Mouse (Mus musculus) forebrain, postnatal 0 days (tissue): Measurements from ENCODE around the gene Lrrc26. TPM values are rescaled to one million over a fixed set of nuclear protein-coding genes. Genes with fewer than 3 reads are reported as not detected.

Experiments
- ATAC-seq: fragments of 200-750 bp; cut with Nextera tagmentation; 2 replicates; pipeline ENCODE4 v1.8.0; 2017; ENCODE audit warnings: mild to moderate bottlenecking, moderate library complexity
- DNase-seq: peaks from one replicate; pipeline ENCODE4 v3.0.0-alpha.2; 2015
- H3K27ac ChIP-seq: fragments of 300-500 bp; sonication (generic); 2 replicates; pipeline ENCODE4 v1.5.1; 2014; ENCODE audit warnings: low read depth, mild to moderate bottlenecking, antibody characterized with exemption, low read length, moderate library complexity, mixed read lengths
- H3K27me3 ChIP-seq: fragments of 300-500 bp; sonication (generic); 2 replicates; pipeline ENCODE4 v1.6.1; 2014; ENCODE audit warnings: mild to moderate bottlenecking, low read length, mixed read lengths; ENCODE audit not compliant: insufficient read depth
- H3K36me3 ChIP-seq: fragments of 300-500 bp; sonication (generic); 2 replicates; pipeline ENCODE4 v1.6.1; 2014; ENCODE audit warnings: mild to moderate bottlenecking, moderate library complexity; ENCODE audit not compliant: insufficient read depth
- H3K4me1 ChIP-seq: fragments of 300-500 bp; sonication (generic); 2 replicates; pipeline ENCODE4 v1.6.1; 2014; ENCODE audit warnings: antibody characterized with exemption; ENCODE audit not compliant: insufficient read depth
- H3K4me2 ChIP-seq: fragments of 300-500 bp; sonication (generic); 2 replicates; pipeline ENCODE4 v1.6.1; 2014; ENCODE audit warnings: low read depth, mild to moderate bottlenecking, moderate library complexity
- H3K4me3 ChIP-seq: fragments of 300-500 bp; sonication (generic); 2 replicates; pipeline ENCODE4 v1.5.1; 2014; ENCODE audit warnings: low read depth, low read length, mixed read lengths
- H3K9ac ChIP-seq: fragments of 300-500 bp; sonication (generic); 2 replicates; pipeline ENCODE4 v1.6.1; 2014; ENCODE audit warnings: mild to moderate bottlenecking
- H3K9me3 ChIP-seq: fragments of 300-500 bp; sonication (generic); 2 replicates; pipeline ENCODE4 v1.6.1; 2016; ENCODE audit warnings: low read length
- CTCF ChIP-seq: sonication (generic); IDR thresholded peaks from 2 replicates; pipeline ENCODE4 v1.5.1; 2016; ENCODE audit warnings: antibody characterized with exemption, control low read depth, low read depth
- WGBS: fragments of 180-500 bp; shearing (Covaris S2); extraction: QIAGEN DNeasy Blood & Tissue Kit; methylation state at CpG from one replicate; pipeline ENCODE4 v1.1.7; 2014; 5-methylcytosine and 5-hydroxymethylcytosine counted together
- polyA plus RNA-seq: library from polyadenylated mRNA; unstranded; fragments of >200 nt; fragmentation: Nextera tagmentation; extraction: Ambion mirVana; gene quantifications from 2 replicates; pipeline ENCODE4 v1.2.1, GENCODE M21; 2015
- total RNA-seq: library from RNA; depleted of rRNA; stranded (reverse); fragments of >200 nt; gene quantifications from 2 replicates; pipeline ENCODE4 v1.2.3, GENCODE M21; 2014

The Lrrc26 gene
- total and polyA plus RNA-seq, 2 experiments from 2014 or later: not detected

DNA sequence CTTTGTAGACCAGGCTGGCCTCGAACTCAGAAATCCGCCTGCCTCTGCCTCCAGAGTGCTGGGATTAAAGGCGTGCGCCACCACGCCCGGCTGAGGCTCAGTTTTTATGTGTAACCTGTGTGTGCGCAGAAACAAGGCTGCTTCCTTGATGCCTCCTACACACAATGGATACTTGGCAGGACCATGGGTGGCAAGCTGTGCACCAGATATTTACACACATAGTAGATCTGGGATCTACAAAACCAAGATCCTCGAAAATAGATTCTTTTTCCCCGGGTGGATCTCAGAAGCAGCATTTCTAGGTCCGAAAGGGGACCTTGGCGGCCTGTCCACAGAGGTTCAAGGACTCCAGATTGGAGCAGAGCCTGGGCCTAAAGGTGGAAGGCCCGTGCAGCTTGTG is 27.8 kb upstream of the Lrrc26 start:
- DNase-seq: no peak
- WGBS: 48% methylated on average over 12 of the region's 12 CpGs
- Histone ChIP-seq H3K27me3 (no peaks in the 10 kb centered on the region), H3K4me3 (peak overlapping the region; percentile 76), H3K27ac (peak overlapping the region; percentile 41), H3K4me2 (peak overlapping the region; percentile 91), H3K4me1 (peaks cover 33% of the 10 kb centered on the region), H3K9me3 (no peaks in the 10 kb centered on the region), H3K9ac (peak overlapping the region; percentile 66), H3K36me3 (no peaks in the 10 kb centered on the region)
- TF ChIP-seq CTCF: no peak
- peak; percentile 1; the same call in 1 of the 2 replicates for ATAC-seq

DNA sequence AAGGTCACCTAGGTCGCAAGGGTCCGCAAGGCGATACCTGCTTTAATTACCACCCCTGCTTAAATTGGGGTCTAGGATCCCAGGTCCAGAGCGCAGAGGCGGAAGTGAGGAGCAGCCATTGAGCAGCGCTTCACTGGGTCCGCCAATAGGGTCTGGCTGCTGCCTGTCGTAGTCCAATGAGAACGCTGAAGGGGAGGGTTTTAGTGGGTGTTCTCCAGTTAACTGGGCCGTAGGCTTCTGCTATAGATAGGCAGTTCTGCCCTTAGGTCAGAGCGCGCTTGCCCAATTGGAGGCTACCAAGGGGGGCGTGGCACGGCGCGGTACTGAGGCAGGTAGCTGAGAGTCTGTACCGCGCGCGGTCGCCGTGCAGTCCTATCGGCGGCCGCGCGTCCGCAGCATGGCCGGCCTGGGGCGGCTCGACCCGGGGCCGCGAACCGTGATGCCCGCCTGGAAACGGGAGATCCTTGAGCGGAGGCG is 27.4 kb upstream of the Lrrc26 start, which contains the start of gene Tprn:
Gene Tprn, plus strand, starts transcription at position 328 of the 477 bp plus-strand sequence.
- Histone ChIP-seq H3K27ac (peak within 1 kb of the TSS; percentile 54), H3K9ac (peak within 1 kb of the TSS; percentile 66), H3K4me2 (peak within 1 kb of the TSS; percentile 91), H3K4me1 (peaks cover 33% of the 10 kb centered on the region), H3K36me3 (no peaks in the 10 kb centered on the region), H3K4me3 (peak within 1 kb of the TSS; percentile 76), H3K27me3 (no peaks in the 10 kb centered on the region), H3K9me3 (no peaks in the 10 kb centered on the region)
- no peak; the same call in 1 of the 2 replicates for TF ChIP-seq CTCF
- peak; percentile 99 for ATAC-seq
- under 1% methylated on average over 37 of the region's 39 CpGs for WGBS
- peak; percentile 95 for DNase-seq

DNA sequence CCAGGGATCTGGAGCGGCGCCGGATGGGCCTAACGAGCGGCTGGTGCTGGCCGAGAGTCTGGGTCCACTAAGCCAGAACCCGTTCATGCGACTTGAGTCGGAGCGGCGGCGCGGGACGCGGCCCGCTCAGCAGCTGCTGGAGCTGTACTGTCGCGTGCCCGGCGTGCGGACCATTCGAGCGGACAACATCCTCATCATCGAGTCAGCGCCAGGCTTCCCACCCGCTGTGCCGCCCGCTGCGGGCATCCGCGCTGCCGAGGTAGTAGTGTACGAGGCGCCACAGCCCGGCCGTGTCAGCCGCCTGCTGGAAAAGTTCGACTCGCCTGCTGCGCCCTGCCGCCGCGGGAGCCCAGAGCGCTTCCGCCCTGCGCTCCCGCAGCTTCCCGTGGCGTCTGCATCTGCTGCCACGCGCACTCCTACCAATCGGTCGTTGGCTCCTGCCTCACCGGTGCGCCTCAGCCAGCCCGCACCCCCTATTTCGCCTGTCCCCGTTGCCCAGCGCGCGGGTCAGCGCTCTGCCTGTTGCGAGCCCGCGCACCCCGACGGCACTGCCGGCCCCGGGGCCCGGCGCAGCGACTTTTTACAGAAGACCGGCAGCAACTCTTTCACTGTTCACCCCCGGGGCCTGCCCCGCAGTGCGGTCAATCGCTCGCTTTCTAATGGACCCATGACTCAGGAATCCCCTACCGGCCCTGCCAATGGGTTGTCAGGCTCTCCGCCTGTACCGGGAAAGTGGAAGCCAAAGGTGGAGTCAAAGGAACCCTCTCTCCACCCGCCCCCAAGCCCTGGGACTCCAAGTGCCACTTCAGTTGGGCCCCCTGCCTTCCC is 26.7 kb upstream of the Lrrc26 start:
- no peak; the same call in 1 of the 2 replicates for TF ChIP-seq CTCF
- H3K4me3 ChIP-seq: peak overlapping the region; percentile 76
- peaks cover 2% of the 10 kb centered on the region; the same call in 1 of the 2 replicates for H3K36me3 ChIP-seq
- no peaks in the 10 kb centered on the region for H3K27me3 ChIP-seq
- H3K4me2 ChIP-seq: peak overlapping the region; percentile 91
- peak overlapping the region; percentile 66 for H3K9ac ChIP-seq
- WGBS: 3% methylated on average over 82 of the region's 82 CpGs
- ATAC-seq: peak; percentile 11
- DNase-seq: peak; percentile 56
- H3K4me1 ChIP-seq: peaks cover 33% of the 10 kb centered on the region
- peak overlapping the region; percentile 54; the same call in 1 of the 2 replicates for H3K27ac ChIP-seq
- H3K9me3 ChIP-seq: no peaks in the 10 kb centered on the region

DNA sequence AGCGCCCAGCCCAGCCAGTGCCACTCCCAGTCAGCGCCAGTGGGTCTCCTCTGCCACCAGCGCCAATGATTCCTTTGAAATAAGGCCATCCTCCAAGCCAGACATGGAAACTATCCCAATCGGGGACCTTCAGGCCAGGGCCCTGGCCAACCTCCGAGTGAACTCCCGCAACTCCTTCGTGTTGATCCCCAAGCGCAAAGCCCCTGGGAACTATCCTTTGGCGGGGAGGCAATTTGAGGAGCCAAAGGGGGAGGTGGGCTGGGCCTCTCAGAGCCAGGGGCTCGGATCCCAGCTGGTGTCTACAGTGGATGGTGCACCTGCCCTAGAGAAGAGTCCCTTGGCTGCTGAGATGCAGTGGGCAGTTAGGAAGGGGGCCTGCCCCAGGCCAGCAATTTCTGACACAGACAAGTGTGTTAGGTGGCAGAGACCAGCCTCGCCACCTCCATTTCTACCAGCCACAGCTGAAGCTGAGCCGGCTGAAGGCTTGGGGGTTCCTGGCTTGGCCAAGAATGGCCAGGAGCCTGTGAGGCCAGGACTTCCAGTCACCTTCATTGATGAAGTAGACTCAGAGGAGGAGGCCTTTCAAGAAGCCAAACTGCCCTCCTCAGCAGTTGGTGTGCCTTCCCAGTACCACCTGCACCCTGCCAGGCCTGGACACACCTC is 26.0 kb upstream of the Lrrc26 start:
- H3K4me1 ChIP-seq: peaks cover 33% of the 10 kb centered on the region
- no peak for ATAC-seq
- DNase-seq: no peak
- 21% methylated on average over 12 of the region's 12 CpGs for WGBS
- TF ChIP-seq CTCF: no peak
- H3K4me3 ChIP-seq: peak overlapping the region; percentile 76
- peaks cover 4% of the 10 kb centered on the region; the same call in 1 of the 2 replicates for H3K36me3 ChIP-seq
- peak overlapping the region; percentile 91 for H3K4me2 ChIP-seq
- H3K9me3 ChIP-seq: no peaks in the 10 kb centered on the region
- H3K27ac ChIP-seq: no peak overlapping the region
- peak overlapping the region; percentile 66 for H3K9ac ChIP-seq
- H3K27me3 ChIP-seq: no peaks in the 10 kb centered on the region

DNA sequence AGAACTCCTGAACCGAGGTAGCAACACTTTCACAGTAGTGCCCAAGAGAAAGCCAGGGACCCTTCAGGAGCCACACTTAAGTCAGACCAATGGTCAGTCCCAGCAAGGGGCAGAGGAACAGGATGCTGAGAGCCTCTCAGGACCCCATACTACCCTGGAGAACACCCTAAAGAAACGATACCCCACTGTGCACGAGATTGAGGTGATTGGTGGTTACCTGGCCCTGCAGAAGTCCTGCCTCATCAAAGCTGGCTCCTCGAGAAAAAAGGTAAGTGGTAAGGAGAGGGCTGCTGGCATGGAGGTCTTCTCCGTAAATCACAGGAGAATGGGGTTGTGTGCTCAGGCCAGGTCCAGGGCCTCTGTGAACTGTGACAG is 25.4 kb upstream of the Lrrc26 start:
- 82% methylated on average over 5 of the region's 5 CpGs for WGBS
- Histone ChIP-seq H3K9ac (no peak overlapping the region; the same call in 1 of the 2 replicates), H3K27ac (no peak overlapping the region)

DNA sequence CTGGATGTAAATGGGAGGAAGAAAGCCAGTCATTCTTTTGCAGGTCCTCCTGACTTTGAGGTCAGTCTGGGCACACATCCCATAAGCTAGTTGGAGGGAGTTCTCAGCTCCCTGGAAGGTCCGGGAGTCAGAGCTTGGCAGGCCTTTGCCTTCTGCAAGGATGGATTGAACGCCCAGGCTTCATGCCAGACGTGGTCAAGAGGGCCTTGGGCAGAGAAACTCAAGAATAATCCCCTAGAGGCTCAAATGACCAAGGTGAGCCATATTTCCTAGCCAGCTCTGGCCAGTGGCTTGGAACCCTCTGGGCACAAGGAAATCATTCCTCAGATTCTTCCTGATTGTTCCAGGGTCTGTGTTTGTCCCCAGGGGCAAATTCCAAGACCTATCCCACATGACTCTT is 24.9 kb upstream of the Lrrc26 start:
- H3K4me3 ChIP-seq: no peak overlapping the region
- H3K36me3 ChIP-seq: peaks cover 13% of the 10 kb centered on the region
- H3K4me1 ChIP-seq: peaks cover 33% of the 10 kb centered on the region
- WGBS: 51% methylated on average over 3 of the region's 3 CpGs
- H3K9me3 ChIP-seq: no peaks in the 10 kb centered on the region
- no peak overlapping the region for H3K27ac ChIP-seq
- TF ChIP-seq CTCF: no peak
- no peak overlapping the region; the same call in 1 of the 2 replicates for H3K9ac ChIP-seq
- ATAC-seq (no peak), DNase-seq (no peak)
- H3K27me3 ChIP-seq: no peaks in the 10 kb centered on the region
- H3K4me2 ChIP-seq: peak overlapping the region; percentile 91

More for the DNA sequence above, 25.4 kb upstream of the Lrrc26 start:
- ATAC-seq (no peak), DNase-seq (no peak)
- Histone ChIP-seq H3K9me3 (no peaks in the 10 kb centered on the region), H3K4me1 (peaks cover 33% of the 10 kb centered on the region), H3K4me2 (peak overlapping the region; percentile 91), H3K4me3 (no peak overlapping the region), H3K36me3 (peaks cover 9% of the 10 kb centered on the region), H3K27me3 (no peaks in the 10 kb centered on the region)
- TF ChIP-seq CTCF: no peak
